Mouse (Mus musculus) G1E (cell line): Measurements from ENCODE around the gene Tmod1. TPM values are rescaled to one million over a fixed set of nuclear protein-coding genes. Genes with fewer than 3 reads are reported as not detected.

Experiments
- ATAC-seq: 2 replicates; pipeline ENCODE4 v1.8.0; 2016; ENCODE audit warnings: mild to moderate bottlenecking; ENCODE audit not compliant: insufficient number of reproducible peaks, poor library complexity, low FRiP score, severe bottlenecking; ENCODE audit errors: extremely low read depth
- DNase-seq: peaks from one replicate; pipeline ENCODE4 v3.0.0; 2012; ENCODE audit warnings: low spot score
- H3K27me3 ChIP-seq: 2 replicates; pipeline ENCODE4 v1.6.1; 2012; ENCODE audit warnings: mild to moderate bottlenecking, low read length, inconsistent platforms; ENCODE audit not compliant: insufficient read depth
- H3K36me3 ChIP-seq: replicated peaks from 2 replicates; pipeline ENCODE3; 2012; ENCODE audit warnings: mild to moderate bottlenecking, inconsistent platforms
- H3K4me1 ChIP-seq: 2 replicates; pipeline ENCODE4 v1.6.1; 2012; ENCODE audit warnings: low read depth, low read length, inconsistent platforms, mixed read lengths; ENCODE audit not compliant: insufficient read depth
- H3K4me3 ChIP-seq: 2 replicates; pipeline ENCODE4 v1.5.1; 2012; ENCODE audit warnings: low read depth, mild to moderate bottlenecking, inconsistent platforms, low read length, moderate library complexity, mixed read lengths
- H3K9me3 ChIP-seq: replicated peaks from 2 replicates; pipeline ENCODE4 v1.6.1; 2012; ENCODE audit warnings: inconsistent platforms
- CTCF ChIP-seq: IDR thresholded peaks from 2 replicates; pipeline ENCODE4 v1.5.1; 2012; ENCODE audit warnings: low read depth, low read length, inconsistent platforms, mixed read lengths
- GATA1 ChIP-seq: IDR thresholded peaks from 2 replicates; pipeline ENCODE4 v1.6.1; 2012; ENCODE audit warnings: borderline replicate concordance, low read length, inconsistent platforms, mixed read lengths
- GATA2 ChIP-seq: IDR thresholded peaks from 2 replicates; pipeline ENCODE4 v1.6.1; 2012; ENCODE audit warnings: low read depth, low read length, inconsistent platforms, borderline replicate concordance
- POLR2AphosphoS5 ChIP-seq: IDR thresholded peaks from 2 replicates; pipeline ENCODE4 v1.6.1; 2012; ENCODE audit warnings: low read depth, low read length, inconsistent platforms; ENCODE audit not compliant: insufficient replicate concordance
- TAL1 ChIP-seq: conservative IDR thresholded peaks from 2 replicates; pipeline ENCODE4 v1.6.1; 2012; ENCODE audit warnings: low read depth, low read length, inconsistent platforms, mixed read lengths
- polyA plus RNA-seq: library from polyadenylated mRNA; stranded (reverse); fragments of >175 nt; gene quantifications from 2 replicates; pipeline ENCODE4 v1.2.3, GENCODE M21; 2012
- total RNA-seq, 2 experiments: library from RNA; stranded (forward) in 1 of 2; stranded (reverse) in 1 of 2; fragments of 200-1000 nt in 1 of 2; fragments of >200 nt in 1 of 2; fragmentation: Nextera tagmentation in 1 of 2; gene quantifications; 2 replicates each; pipeline ENCODE4 v1.2.3; 2014 to 2017

Tmod1 gene
- total and polyA plus RNA-seq, 3 experiments, result 0.64 to 14.6 (median 1.1) TPM

DNA sequence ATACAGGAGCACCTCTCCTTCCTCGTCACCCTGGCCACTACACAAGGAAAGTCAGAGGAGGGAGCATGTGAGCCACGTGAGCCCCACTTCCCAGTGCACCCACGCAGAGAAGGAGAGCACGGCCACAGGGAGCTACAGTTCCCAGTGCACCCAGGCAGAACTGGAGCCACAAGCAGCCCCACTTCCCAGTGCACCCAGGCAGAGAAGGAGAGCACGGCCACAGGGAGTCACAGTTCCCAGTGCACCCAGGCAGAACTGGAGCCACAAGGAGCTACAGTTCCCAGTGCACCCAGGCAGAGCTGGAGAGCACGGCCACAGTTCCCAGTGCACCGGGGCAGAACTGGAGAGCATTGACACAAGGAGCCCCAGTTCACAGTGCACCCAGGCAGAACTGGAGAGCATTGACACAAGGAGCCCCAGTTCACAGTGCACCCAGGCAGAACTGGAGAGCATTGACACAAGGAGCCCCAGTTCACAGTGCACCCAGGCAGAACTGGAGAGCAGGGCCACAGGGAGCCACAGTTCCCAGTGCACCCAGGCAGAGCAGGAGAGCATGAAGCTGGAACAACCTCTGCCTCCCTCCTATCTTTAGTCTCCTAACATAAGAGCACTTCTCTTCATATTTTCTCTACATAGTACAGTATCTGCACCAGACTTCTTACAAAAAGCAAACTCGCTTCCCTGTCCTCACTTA lies 90.7 kb downstream of the Tmod1 start:
- DNase-seq, result no peak
- ATAC-seq, result no peak
- peaks cover 90% of the 10 kb centered on the region for H3K36me3 ChIP-seq
- no peaks in the 10 kb centered on the region for H3K27me3 ChIP-seq
- H3K4me1 ChIP-seq, result peaks cover 8% of the 10 kb centered on the region; the same call in 1 of the 2 replicates
- H3K4me3 ChIP-seq, result no peak overlapping the region
- TF ChIP-seq GATA1 (no peak), GATA2 (no peak), POLR2AphosphoS5 (no peak), TAL1 (no peak), CTCF (no peak)
- H3K9me3 ChIP-seq, result no peaks in the 10 kb centered on the region

- DNase-seq (peak; percentile 26), ATAC-seq (no peak)
- H3K4me1 ChIP-seq, result peaks cover 8% of the 10 kb centered on the region; the same call in 1 of the 2 replicates
- no peaks in the 10 kb centered on the region for H3K27me3 ChIP-seq
- no peaks in the 10 kb centered on the region for H3K9me3 ChIP-seq
- H3K36me3 ChIP-seq, result peaks cover 89% of the 10 kb centered on the region
- H3K4me3 ChIP-seq, result no peak overlapping the region
- TF ChIP-seq GATA1 (no peak), CTCF (peak; percentile 67; the same call in 1 of the 2 replicates), GATA2 (no peak)
Measured at GRCm38 (mm10) chr4:46130221-46130620, 91.5 kb downstream of the Tmod1 start.

DNA sequence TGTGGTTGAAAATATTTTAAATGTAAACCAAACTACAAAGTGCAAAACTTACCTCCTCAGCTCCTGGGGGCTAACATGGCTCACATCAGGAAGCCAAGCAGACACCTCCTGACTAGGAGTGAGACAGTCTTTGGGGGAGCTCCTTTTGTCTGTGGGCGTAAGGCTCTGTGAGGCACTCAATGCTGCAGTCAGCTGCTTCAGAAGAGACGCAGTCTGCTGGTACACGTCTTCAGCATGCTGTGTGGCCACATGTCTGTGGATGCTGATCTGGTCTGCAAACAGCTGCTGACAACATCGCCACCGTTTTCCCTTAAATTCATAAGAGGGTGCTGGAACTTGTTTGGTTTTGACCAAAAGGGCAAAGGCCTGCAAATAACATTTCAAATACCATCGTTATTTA lies 93.1 kb downstream of the Tmod1 start:
- Histone ChIP-seq H3K27me3 (no peaks in the 10 kb centered on the region), H3K4me1 (peaks cover 14% of the 10 kb centered on the region), H3K36me3 (peaks cover 88% of the 10 kb centered on the region), H3K9me3 (no peaks in the 10 kb centered on the region), H3K4me3 (no peak overlapping the region)
- DNase-seq (no peak), ATAC-seq (no peak)
- no peak for TF ChIP-seq GATA2
- no peak for TF ChIP-seq TAL1
- no peak for TF ChIP-seq POLR2AphosphoS5
- TF ChIP-seq GATA1, result no peak
- no peak for TF ChIP-seq CTCF

DNA sequence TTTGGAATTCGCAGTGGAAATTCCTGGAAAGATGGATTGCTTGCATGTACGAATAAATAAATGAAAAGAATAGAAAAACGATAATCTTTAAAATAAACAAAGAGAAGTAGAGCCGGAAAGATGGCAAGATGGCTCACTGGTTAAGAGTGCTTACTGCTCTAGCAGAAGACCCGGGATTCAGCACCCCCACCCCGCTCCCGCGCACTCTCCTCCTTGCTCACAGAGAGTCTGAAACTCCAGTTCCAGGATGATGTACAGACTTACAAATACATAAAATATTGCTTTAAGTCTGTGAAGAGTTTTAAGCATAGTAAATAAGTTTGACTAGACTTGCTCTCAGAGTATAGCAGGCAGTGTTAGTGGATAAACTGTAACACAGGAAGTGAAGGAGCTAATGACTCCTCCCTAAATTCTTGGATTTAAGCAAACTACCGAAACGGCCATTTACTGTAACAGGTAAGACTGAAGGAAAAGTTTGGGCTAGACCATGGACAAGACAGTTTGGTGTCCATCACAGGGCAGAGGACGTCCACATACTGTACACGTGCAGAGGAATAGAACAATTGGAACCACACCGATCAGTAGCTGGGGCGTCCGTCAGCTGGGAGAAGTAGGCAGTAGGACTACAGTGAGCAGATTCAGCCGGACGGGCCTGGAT lies 99.0 kb downstream of the Tmod1 start:
- Histone ChIP-seq H3K4me1 (peaks cover 32% of the 10 kb centered on the region), H3K4me3 (peak overlapping the region; percentile 96), H3K9me3 (no peaks in the 10 kb centered on the region), H3K36me3 (peaks cover 51% of the 10 kb centered on the region), H3K27me3 (no peaks in the 10 kb centered on the region)
- peak; percentile 33 for DNase-seq
- no peak for TF ChIP-seq GATA2
- TF ChIP-seq TAL1, result no peak
- TF ChIP-seq POLR2AphosphoS5, result no peak
- TF ChIP-seq CTCF, result no peak
- no peak for TF ChIP-seq GATA1
- peak; percentile 36; the same call in 1 of the 2 replicates for ATAC-seq

DNA sequence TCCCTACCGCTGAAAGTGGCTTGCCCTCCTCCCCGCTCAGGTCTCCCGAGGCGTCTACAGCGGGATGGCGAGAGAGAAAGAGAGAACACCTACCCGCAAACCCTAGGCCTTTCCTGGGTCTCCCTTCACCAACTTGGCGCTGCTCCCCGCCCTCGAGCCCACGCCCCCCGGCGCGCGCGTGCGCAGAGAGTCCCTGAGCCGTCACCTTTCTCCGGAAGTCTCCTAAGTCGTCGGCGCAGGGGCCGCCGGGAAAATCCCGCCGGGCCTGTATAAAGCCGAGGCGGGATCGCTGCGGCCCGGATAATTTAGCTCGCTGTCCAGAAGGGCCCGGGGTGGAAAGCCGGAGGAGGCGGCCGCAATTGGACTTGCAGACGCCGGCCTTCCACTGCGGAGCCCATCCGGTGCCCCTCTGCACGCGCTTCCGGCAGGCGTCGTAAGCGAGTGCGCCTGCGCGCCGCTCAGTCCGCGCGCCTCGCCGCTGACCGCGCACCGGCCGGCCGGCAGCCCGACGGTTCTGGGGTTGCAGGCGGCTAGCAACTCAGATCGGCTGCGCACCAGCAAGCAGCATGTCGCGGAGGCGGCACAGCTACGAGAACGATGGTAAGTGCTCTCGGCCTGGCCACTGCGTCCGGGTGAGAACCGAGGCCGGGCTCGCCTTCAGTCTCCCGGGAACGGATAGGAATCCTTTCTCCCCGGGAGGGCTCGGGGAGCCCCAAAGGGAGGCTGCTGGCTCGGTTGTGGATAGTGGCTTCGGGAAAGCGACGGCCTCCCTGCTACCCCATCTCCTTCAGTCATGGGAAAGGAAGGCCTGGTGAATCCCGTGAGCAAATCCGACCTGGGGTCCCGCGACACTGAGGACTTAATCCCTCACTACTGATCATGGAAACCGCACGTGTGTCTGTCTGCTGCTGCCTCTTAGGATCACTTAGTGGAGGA lies 99.8 kb downstream of the Tmod1 start, which contains the start of the genes Ncbp1 and Tstd2:
Gene Ncbp1 (plus strand): TSS at position 327 of the 936 bp plus-strand sequence.
Gene Tstd2 (minus strand): TSS at position 408 of the 936 bp plus-strand sequence.
- peak; percentile 58; the same call in 1 of the 2 replicates for ATAC-seq
- Histone ChIP-seq H3K36me3 (peaks cover 50% of the 10 kb centered on the region), H3K27me3 (no peaks in the 10 kb centered on the region), H3K4me3 (peak within 1 kb of the TSS; percentile 96), H3K9me3 (no peaks in the 10 kb centered on the region), H3K4me1 (peaks cover 32% of the 10 kb centered on the region)
- peak; percentile 87 for DNase-seq
- TF ChIP-seq GATA2 (no peak), GATA1 (no peak), TAL1 (no peak)

DNA sequence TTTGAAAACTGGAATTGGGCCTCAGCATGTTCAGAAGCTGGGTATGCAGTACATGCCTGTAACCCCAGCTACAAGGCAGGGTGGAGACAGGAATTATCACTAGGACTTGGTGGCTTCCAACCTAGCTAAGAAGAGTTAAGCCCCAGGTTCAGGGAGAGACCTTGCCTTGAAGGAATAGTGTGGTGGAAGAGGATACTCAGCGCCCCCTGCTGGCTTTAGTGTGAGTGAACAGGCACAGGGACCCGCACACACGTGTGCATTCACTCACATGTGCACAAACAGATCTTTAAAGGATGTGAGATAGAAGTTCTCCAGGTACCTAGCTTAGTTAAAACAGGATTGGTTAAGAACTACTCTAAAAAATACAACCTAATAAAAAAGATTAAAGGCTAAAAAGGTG lies 105.6 kb downstream of the Tmod1 start:
- TF ChIP-seq POLR2AphosphoS5, result no peak
- TF ChIP-seq CTCF, result peak; percentile 29; the same call in 1 of the 2 replicates
- H3K4me1 ChIP-seq, result peaks cover 21% of the 10 kb centered on the region
- DNase-seq, result peak; percentile 6
- H3K27me3 ChIP-seq, result no peaks in the 10 kb centered on the region
- no peaks in the 10 kb centered on the region for H3K9me3 ChIP-seq
- ATAC-seq, result no peak
- H3K36me3 ChIP-seq, result peaks cover 68% of the 10 kb centered on the region
- no peak overlapping the region for H3K4me3 ChIP-seq
